Mouse (Mus musculus): ENCODE results near the gene Prim1.

Prim1 gene

GRCm38 (mm10) chr10:128015068-128015934 lies at the start of gene Prim1:
Prim1 (plus strand) TSS chr10:128015168.
- peak in 1 of 2 experiments; percentile 82 for DNase-seq (ENCODE audit: low spot score in 2 of 2)

- no peak for DNase-seq (ENCODE audit: low spot score in 2 of 2)
Measured at GRCm38 (mm10) chr10:127966506-127966905, 48.5 kb upstream of the Prim1 start.

- DNase-seq (ENCODE audit: low spot score in 2 of 2): no peak
Measured at GRCm38 (mm10) chr10:127969820-127970219, 45.1 kb upstream of the Prim1 start.

DNA sequence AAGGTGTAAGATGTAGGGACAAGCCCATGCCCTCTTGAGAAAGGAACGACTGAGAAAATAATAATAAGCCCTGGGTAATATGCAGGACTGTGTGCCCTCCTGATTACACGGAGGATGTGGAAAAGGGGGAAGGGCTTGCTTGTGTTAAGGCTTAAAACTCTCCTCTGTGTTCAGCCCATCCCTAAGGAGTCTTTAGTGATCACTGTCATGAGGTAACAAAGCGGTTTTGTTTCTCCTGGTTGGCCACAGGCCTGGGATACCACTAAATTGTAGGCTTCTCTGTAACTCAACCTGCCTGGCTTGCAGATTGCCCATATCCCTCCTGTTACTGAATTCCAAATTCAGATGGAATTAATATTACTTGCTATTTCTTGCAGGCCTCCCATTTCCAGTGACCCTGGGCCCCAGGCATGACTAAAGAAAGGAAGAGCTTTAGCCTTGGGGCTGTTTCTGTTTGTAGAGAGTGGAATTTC lies 44.6 kb upstream of the Prim1 start:
- no peak for DNase-seq (ENCODE audit: low spot score in 2 of 2)

DNA sequence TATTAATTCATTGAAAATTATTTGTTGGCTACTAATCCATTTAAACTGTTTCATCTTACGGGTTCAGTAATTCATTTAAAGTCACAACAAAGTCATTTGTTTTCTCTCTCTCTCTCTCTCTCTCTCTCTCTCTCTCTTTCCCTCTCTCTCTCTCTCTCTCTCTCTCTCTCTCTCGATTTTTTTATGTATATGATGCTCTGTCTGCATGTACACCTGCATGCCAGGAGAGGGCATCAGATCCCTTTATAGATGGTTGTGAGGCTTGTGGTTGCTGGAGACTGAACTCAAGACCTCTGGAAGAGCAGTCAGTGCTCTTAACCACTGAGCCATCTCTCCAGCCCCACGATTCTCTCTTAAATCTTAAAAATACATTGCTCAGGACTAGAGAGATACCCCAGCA lies 43.8 kb upstream of the Prim1 start:
- DNase-seq (ENCODE audit: low spot score in 2 of 2): no peak

GRCm38 (mm10) chr10:127974062-127974461 lies 40.9 kb upstream of the Prim1 start:
- DNase-seq (ENCODE audit: low spot score in 2 of 2): no peak

GRCm38 (mm10) chr10:127975503-127975902 lies 39.5 kb upstream of the Prim1 start:
- no peak for DNase-seq (ENCODE audit: low spot score in 2 of 2)

DNA sequence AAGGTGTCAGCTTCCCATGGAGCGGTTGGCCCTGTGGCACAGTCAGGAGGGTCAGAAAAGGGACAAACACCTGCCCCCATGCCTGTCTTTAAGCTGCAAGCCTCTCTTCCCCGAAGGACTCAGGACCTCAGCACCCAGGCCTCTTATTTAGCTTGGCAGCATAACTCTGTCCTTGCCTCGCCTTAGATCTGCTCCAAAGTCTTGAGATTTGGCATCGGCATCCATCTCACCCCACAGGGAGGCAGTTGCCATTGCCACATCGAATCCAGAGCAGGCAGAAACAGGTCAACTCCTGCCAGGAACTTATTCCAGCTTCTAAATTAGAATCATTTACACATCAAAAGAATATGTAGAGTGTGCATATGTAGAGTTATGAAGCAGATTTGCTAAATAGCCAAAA lies 30.3 kb upstream of the Prim1 start:
- DNase-seq (ENCODE audit: low spot score in 2 of 2): peak in 1 of 2 experiments; percentile 7

DNA sequence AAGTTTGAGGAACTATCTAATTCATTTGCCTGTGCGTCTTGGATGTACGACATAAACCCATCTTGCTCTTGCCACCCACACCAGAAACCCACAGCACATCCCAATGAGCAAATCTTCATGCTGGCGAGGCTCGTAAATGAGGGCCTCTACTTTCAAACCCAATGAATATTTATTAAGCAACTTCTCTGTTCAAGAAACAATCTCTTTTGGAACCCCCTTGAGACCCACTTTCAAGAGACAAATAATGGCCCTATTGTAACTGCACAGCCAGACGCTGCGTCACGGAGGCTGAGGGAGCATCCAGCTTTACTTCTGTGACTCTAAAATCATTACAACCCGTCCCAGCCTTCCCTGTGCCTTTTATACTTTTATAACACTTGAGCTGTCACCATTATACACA lies 29.4 kb upstream of the Prim1 start:
- peak in 1 of 2 experiments; percentile 4 for DNase-seq (ENCODE audit: low spot score in 2 of 2)

GRCm38 (mm10) chr10:127996690-127997089 lies 18.3 kb upstream of the Prim1 start:
- no peak for DNase-seq (ENCODE audit: low spot score in 2 of 2)

DNA sequence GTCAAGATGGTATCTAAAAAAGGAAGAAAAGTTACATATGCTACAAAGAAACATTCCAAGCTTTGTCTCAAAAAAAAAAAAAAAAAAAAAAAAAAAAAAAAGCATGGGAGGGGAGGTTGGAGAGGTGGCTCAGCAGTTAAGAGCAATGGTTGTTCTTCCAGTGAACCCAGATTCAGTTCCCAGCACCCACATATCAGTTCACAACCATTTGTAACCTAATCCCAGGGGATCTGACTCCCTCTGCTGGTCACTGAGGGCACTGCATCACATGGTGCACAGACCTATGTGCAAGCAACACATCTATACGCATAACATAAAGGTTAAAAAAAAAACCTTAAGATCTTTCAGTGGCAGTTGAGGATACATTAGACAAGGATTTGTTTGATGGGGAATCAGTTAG lies 16.7 kb upstream of the Prim1 start:
- no peak for DNase-seq (ENCODE audit: low spot score in 2 of 2)

GRCm38 (mm10) chr10:128003281-128003801 lies 11.6 kb upstream of the Prim1 start:
- DNase-seq (ENCODE audit: low spot score in 2 of 2): no peak

GRCm38 (mm10) chr10:128004918-128005317 lies 10.1 kb upstream of the Prim1 start:
- no peak for DNase-seq (ENCODE audit: low spot score in 2 of 2)

- no peak for DNase-seq (ENCODE audit: low spot score in 2 of 2)
Measured at GRCm38 (mm10) chr10:128005479-128005878, 9.5 kb upstream of the Prim1 start.

DNA sequence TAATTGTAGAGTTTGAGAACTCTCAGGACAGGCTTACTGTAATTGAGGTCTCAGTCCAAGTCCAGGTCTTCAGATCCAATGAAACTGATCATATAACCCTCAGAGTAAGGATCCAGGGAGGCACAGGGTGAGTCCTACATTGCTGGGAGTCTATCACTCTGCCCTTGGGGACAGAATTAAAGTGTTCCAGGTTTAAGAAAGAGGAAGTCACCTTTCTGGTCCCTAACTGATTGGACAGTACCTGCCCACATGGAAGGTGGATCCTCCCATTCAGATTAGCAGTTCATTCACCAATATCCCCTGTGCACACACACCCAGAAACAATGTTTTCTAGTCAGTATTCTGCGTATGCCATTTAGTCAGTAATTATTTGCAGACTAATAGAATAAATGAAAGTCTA lies 7.5 kb upstream of the Prim1 start, which contains the start of gene Hsd17b6:
Gene Hsd17b6 (minus strand): TSS at position 166 of the 400 bp plus-strand sequence.
- no peak for DNase-seq (ENCODE audit: low spot score in 2 of 2)

- DNase-seq (ENCODE audit: low spot score in 2 of 2): peak in 1 of 2 experiments; percentile 85
Measured at GRCm38 (mm10) chr10:128008207-128008889, 6.6 kb upstream of the Prim1 start.

DNA sequence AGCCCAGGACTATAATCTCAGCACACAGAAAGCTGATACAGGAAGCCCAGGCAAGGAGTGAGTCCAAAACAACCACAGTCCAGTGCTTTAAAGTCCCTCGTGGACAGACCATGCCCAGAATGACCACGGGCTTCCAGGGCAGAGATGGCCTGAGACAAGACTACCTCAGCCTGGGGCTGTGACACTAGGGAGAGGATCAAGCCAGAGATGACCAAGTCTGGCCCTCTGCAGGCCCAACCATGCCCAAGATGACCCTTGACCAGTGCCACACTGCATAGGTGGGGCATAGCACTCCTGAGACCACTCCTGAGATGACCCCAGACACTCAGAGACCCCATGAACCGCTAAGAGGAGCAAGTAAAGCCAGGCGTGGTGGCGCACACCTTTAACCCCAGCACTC lies 5.2 kb upstream of the Prim1 start:
- DNase-seq (ENCODE audit: low spot score in 2 of 2): no peak

DNA sequence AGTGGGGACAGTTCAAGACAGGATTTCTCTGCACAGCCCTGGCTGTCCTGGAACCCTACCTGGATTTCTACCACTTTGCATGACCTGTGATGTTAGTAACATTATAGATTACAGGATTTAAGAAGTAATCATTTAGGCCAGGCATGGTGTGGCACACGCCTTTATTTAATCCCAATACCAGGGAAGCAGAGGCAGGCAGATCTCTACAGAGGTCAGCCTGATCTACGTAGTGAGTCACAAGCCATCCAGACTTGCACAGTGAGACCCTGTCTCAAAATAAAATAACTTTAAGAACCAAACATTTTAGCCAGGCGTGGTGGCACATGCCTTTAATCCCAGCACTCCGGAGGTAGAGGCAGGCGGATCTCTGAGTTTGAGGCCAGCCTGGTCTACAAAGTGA lies 7.2 kb downstream of the Prim1 start:
- DNase-seq (ENCODE audit: low spot score in 2 of 2): no peak

GRCm38 (mm10) chr10:128023496-128023895 lies 8.5 kb downstream of the Prim1 start:
- no peak for DNase-seq (ENCODE audit: low spot score in 2 of 2)

- no peak for DNase-seq (ENCODE audit: low spot score in 2 of 2)
Measured at GRCm38 (mm10) chr10:128029931-128030330, 15.0 kb downstream of the Prim1 start.

GRCm38 (mm10) chr10:128030860-128031259 lies 15.9 kb downstream of the Prim1 start:
- DNase-seq (ENCODE audit: low spot score in 2 of 2): no peak

GRCm38 (mm10) chr10:128036746-128037425 lies 21.9 kb downstream of the Prim1 start:
- DNase-seq (ENCODE audit: low spot score in 2 of 2): peak in 1 of 2 experiments; percentile 40

Measured in left cerebral cortex, adult 9 months (tissue).